Mouse (Mus musculus) brain, embryonic 14.5 days (tissue): ENCODE results near the gene Parvb.

ENCODE experiments used
- CTCF ChIP-seq: fragments of 200-500 bp; IDR thresholded peaks from 2 replicates; pipeline ENCODE4 v1.5.1; 2012; ENCODE audit warnings: inconsistent platforms, mild to moderate bottlenecking, moderate library complexity, borderline replicate concordance; ENCODE audit not compliant: insufficient read depth, insufficient read length; ENCODE audit errors: extremely low read depth
- POLR2A ChIP-seq: fragments of 200-500 bp; IDR thresholded peaks from 2 replicates; pipeline ENCODE4 v1.6.1; 2012; ENCODE audit warnings: mild to moderate bottlenecking, inconsistent platforms, borderline replicate concordance; ENCODE audit not compliant: poor library complexity, insufficient read depth, insufficient read length, severe bottlenecking; ENCODE audit errors: extremely low read depth

DNA sequence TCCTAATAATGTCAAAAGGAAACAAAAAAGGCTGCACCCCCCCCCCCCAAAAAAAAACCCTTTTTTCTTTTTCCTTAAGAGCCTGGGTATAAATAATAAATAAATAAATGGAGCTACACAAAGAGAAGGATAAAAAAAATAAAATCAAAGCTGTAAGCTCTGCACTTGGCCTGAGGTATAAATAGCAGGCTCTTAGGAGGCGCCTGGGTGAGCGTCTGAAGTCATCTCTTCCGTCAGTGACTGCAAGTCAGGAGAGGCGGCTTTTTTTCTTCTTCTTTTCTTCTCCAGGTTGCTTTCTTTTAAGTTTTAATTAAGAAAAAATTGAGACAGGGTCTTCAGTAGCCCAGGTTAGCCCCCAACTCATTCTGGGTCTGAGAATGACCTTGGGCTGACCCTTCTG lies 34.4 kb downstream of the Parvb start:
- TF ChIP-seq CTCF (no peak), POLR2A (no peak)
